Mouse (Mus musculus) left cerebral cortex, postnatal 36 days (tissue): ENCODE results near the gene Cd200. TPM values are rescaled to one million over a fixed set of nuclear protein-coding genes. Genes with fewer than 3 reads are reported as not detected.
"Not testable (repeated sequence)": the region's sequence is repeated elsewhere in the genome, so short reads cannot be mapped to it uniquely, and the experiment has no call there.

Experiments
- DNase-seq, 2 experiments: peaks; one replicate each; pipeline ENCODE4 v3.0.0; 2021 to 2022; ENCODE audit warnings: low spot score in 2 of 2, mixed read lengths in 1 of 2
- intact Hi-C: fragments of 180-260 bp; cut with DNase I; formaldehyde crosslinking; loops from one replicate; pipeline ENCODE4 v1.15.1; 2025
- total RNA-seq, 2 experiments: library from RNA; stranded (reverse); gene quantifications; 2 replicates each; pipeline ENCODE4 v1.2.3; 2021

Gene Cd200
- total RNA-seq, 2 experiments from 2014 or later = 113 to 116 TPM

DNA sequence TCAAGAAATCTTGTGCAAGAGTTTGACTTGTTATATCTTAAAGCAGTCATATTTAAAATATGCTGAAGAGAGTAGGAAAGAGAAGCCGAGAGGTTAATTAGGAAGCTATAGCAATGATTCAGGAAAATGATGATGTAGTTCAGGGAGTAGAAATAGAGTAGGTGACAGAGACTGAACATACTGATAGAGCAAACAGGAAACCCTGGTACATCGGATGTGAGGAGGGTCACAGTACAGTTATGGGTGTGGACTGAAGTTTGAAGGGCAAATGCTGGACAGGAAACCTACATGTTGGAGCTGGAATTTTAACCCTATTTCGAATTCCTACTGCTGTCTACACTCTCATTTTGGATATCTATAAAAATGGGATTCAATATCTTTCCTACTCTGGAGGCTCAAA, 29.9 kb downstream of the Cd200 start:
- intact Hi-C loops = no loop called here
- no peak for DNase-seq

GRCm38 (mm10) chr16:45378147-45378943, 30.5 kb downstream of the Cd200 start:
- DNase-seq = no peak

DNA sequence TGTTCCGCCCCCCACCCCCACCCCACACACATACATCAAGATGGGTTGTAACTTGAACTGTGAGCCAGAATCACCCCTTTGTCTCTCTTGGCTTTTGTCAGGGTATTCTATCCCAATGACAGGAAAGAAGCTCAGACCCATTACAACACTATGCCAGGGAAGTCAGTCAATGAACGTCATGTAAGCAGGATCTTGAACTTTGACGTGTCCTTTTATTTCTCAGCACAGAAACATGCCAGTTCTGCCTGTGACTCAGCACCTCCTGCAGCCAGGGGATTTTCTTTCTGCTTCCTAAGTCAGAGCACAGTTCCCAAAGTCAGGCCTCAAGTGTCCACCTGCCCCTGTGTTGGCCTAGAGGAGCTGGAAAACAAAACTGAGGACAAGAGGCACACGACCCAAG, 31.5 kb downstream of the Cd200 start:
- DNase-seq = no peak
- intact Hi-C loops = no loop called here

More at GRCm38 (mm10) chr16:45378147-45378943, 30.5 kb downstream of the Cd200 start:
- intact Hi-C loops = no loop called here

DNA sequence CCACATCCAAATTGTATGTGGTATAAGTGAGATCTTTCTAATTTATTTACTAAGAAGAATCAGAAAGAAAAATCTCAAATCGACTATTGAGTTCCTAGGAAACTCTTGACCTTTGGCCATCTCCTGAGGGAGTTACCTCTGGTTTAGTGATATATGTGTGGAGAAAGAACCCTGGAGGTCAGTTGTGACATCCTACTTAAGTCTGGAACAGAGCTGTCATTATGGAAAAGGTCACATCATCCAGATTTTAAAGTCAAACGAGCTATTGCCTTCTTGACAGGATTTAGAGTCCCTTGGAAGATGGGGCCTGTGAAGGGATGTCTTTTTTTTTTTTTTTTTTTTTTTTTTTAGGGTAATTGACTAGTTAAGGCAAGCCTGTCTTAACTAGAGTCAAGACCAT, 32.0 kb downstream of the Cd200 start:
- no peak for DNase-seq
- intact Hi-C loops = no loop called here

GRCm38 (mm10) chr16:45376294-45376693, 32.6 kb downstream of the Cd200 start:
- intact Hi-C loops = no loop called here
- DNase-seq = no peak

- DNase-seq = no peak
- intact Hi-C loops = no loop called here
These were observed 33.2 kb downstream of the Cd200 start for GRCm38 (mm10) chr16:45375506-45376225.

DNA sequence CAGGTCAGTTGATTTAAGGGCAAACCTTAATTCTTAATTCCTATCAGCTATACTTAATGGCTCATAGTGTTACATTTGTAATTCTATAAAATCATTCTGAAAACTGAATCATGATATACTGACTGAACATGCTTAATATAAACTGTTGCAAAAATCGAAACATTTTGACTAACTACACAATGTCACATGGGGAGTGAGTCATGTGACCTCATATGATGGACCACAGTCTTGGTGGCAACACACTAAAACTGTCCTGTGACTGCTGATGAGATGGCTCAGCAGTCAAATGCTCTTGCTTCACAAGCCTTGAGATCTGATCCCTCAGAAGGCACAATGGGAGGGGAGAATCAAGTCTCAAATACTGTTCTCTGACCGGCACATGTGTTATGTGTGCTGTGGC, 34.8 kb downstream of the Cd200 start:
- intact Hi-C loops = no loop called here
- DNase-seq = no peak

GRCm38 (mm10) chr16:45371076-45371475, 37.8 kb downstream of the Cd200 start:
- intact Hi-C loops = no loop called here
- no peak for DNase-seq

GRCm38 (mm10) chr16:45369285-45369965, 39.4 kb downstream of the Cd200 start:
- intact Hi-C loops = no loop called here
- DNase-seq = no peak

DNA sequence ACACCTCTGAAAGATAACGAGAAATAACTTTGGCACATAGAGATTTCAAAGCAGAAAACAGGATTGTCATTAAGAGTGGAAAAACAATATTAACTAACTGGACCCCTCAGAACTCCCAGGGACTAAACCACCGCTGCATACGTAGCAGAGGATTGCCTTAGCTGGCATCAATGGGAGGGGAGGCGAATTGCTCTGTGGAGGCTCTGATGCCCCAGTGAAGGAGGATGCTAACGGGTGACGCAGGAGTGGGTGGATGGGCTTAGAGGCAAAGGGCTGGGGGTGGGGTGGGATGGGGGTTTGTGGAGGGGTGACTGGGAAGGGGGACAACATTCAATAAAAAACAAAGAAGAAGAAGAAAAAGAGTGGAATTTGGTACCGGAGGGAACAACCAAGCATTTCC, 42.7 kb downstream of the Cd200 start:
- intact Hi-C loops = no loop called here
- no peak for DNase-seq

- intact Hi-C loops = no loop called here
- no peak for DNase-seq
These were observed 43.5 kb downstream of the Cd200 start for GRCm38 (mm10) chr16:45365353-45365752.

GRCm38 (mm10) chr16:45364627-45365026, 44.2 kb downstream of the Cd200 start:
- no peak for DNase-seq

GRCm38 (mm10) chr16:45363480-45364045, 45.3 kb downstream of the Cd200 start:
- intact Hi-C loops = no loop called here
- DNase-seq = no peak

More at GRCm38 (mm10) chr16:45364627-45365026, 44.2 kb downstream of the Cd200 start:
- intact Hi-C loops = no loop called here

- intact Hi-C loops = no loop called here
- DNase-seq = no peak
These were observed 47.4 kb downstream of the Cd200 start for GRCm38 (mm10) chr16:45361450-45361849.

DNA sequence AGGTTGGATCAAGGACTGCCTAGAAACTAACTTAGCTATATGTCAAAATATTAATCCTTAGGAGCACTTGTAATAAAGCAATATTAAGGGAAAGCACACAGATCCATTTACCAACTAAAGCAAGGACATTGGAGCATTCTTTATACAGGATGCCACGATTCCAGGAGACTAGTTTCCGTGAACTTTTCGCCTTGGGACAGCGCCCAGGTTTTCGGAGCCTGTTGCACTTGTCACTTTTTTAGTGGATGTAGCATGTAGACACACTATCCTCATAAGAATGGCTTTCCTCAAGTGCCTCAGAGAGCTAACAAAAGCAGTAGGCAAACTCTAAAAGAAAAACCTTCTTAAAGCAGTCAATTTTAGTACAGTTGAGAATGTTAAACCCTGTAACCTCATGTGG, 50.4 kb downstream of the Cd200 start:
- DNase-seq, intact Hi-C loops: not testable (repeated sequence)

GRCm38 (mm10) chr16:45357134-45357533, 51.7 kb downstream of the Cd200 start:
- intact Hi-C loops = no loop called here

DNA sequence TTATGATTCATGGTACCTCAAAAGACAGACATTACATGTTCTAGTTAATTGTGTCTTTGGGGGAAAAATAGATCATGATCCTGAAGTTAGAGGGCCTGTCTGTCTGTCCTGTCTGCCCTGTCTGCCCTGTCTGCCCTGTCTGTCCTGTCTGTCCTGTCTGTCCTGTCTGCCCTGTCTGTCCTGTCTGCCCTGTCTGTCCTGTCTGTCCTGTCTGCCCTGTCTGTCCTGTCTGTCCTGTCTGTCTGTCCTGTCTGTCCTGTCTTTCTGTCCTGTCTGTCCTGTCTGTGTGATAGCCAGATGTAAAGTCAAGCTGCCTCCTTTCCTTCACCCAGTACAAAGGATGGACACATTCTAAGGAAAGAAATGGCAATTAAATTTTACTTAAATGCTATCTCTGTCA, 56.0 kb downstream of the Cd200 start:
- intact Hi-C loops = no loop called here
- DNase-seq = no peak

More at GRCm38 (mm10) chr16:45357134-45357533, 51.7 kb downstream of the Cd200 start:
- no peak for DNase-seq

DNA sequence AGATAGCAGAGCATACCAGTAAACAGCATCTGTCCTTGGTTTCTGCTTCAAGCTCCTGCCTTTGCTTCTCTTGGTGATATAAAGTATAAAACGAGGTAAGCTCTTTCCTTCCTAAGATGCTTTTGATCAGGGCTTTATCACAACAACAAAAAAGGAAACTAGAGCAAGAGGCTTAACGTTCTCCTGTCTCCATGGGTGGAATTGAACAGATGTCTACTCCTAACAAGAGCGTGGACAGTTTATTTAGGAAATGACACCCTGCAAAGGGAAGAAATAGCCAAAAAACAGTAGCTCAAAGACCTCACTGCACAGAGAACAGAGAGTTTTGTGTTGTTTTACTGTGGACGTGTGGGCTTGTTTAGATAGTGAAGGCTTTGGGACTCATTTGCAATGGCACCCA, 58.1 kb downstream of the Cd200 start:
- no peak for DNase-seq
- intact Hi-C loops = no loop called here

DNA sequence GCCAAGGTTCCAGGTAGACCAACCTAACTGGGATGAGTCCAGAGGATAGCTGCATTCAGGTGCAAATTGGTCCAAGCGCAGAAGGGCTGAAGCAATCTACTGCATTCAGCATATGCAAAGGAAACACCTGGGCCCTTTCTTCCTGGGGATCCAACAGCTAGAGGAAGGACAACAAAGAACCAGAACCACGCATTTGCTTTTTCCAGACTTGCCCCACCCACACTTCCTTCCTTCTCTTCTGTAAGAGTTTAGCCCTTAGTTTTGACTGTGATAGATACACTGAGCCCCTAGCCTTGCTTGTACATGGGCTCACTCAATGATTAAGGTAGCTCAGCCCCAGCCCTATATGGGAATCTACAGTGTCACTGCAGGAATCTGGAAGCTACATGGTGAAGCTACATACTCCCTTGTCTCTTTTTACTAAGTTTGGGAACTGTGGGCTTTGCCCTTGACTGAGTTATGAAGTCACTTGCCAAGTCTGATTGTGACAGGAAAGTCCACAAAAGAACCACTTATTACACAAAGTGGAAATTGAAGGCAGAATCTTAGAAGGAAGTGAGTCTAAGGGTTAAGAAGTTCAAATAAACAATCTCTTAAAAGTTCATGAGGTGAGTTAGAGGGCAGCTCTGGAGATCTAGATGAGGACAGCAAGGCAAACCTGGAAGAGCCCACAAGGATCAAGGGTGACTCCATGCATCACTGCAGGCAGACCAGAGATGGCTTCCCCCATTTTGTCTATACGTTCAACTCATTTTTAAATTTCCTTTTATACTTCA, 59.1 kb downstream of the Cd200 start:
- DNase-seq = no peak
- intact Hi-C loops = no loop called here
